Mouse (Mus musculus): ENCODE results near the gene Trpm4. TPM values are rescaled to one million over a fixed set of nuclear protein-coding genes. Genes with fewer than 3 reads are reported as not detected.
A peak's percentile ranks its signal among the peaks of the same experiment; 100 is the strongest.

The Trpm4 gene
- total and polyA plus RNA-seq, 2 experiments from 2014 or later, result 11.2 to 35.7 TPM

- DNase-seq (ENCODE audit: low spot score) (no peak), ATAC-seq (no peak)
- Histone ChIP-seq H3K36me3 (ENCODE audit: insufficient read depth, low read length) (0 out of 2 replicates have a peak, but pooled peaks cover 5% of the 10 kb centered on the region), H3K4me1 (ENCODE audit: insufficient read depth, low read length) (peaks cover 6% of the 10 kb centered on the region; the same call in 1 of the 2 replicates), H3K4me2 (ENCODE audit: low read depth, low read length) (no peak overlapping the region), H3K4me3 (ENCODE audit: low read length) (no peak overlapping the region), H3K27me3 (ENCODE audit: insufficient read depth, low read length) (no peaks in the 10 kb centered on the region), H3K27ac (no peak overlapping the region), H3K9me3 (ENCODE audit: low read length) (no peaks in the 10 kb centered on the region), H3K9ac (replicated peaks; ENCODE audit: low read length) (no peak overlapping the region)
- TF ChIP-seq CTCF (IDR thresholded peaks at IDR 0.05; ENCODE audit: low read depth), result no peak
- WGBS, result 73% methylated on average over 14 of the region's 15 CpGs
Observed at GRCm38 (mm10) chr7:45308551-45309240, 24.9 kb downstream of the Trpm4 start.

GRCm38 (mm10) chr7:45305275-45305674 lies 28.3 kb downstream of the Trpm4 start:
- no peaks in the 10 kb centered on the region for H3K9me3 ChIP-seq (ENCODE audit: low read length)
- no peaks in the 10 kb centered on the region for H3K27me3 ChIP-seq (ENCODE audit: insufficient read depth, low read length)
- peak; percentile 52 for ATAC-seq
- H3K4me3 ChIP-seq (ENCODE audit: low read length), result peak overlapping the region; percentile 14; the same call in 1 of the 2 replicates
- H3K4me1 ChIP-seq (ENCODE audit: insufficient read depth, low read length), result no peaks in the 10 kb centered on the region; the same call in 1 of the 2 replicates
- H3K4me2 ChIP-seq (ENCODE audit: low read depth, low read length), result peak overlapping the region; percentile 41
- H3K36me3 ChIP-seq (ENCODE audit: insufficient read depth, low read length), result 0 out of 2 replicates have a peak, but pooled peaks cover 5% of the 10 kb centered on the region
- peak; percentile 92 for TF ChIP-seq CTCF (IDR thresholded peaks at IDR 0.05; ENCODE audit: low read depth)
- peak; percentile 83 for DNase-seq (ENCODE audit: low spot score)
- no peak overlapping the region for H3K27ac ChIP-seq
- no peak overlapping the region for H3K9ac ChIP-seq (replicated peaks; ENCODE audit: low read length)
- 11% methylated on average over 17 of the region's 17 CpGs for WGBS

GRCm38 (mm10) chr7:45304869-45305268 lies 28.7 kb downstream of the Trpm4 start:
- peak overlapping the region; percentile 14; the same call in 1 of the 2 replicates for H3K4me3 ChIP-seq (ENCODE audit: low read length)
- H3K27me3 ChIP-seq (ENCODE audit: insufficient read depth, low read length), result no peaks in the 10 kb centered on the region
- no peak for DNase-seq (ENCODE audit: low spot score)
- H3K27ac ChIP-seq, result no peak overlapping the region
- H3K9ac ChIP-seq (replicated peaks; ENCODE audit: low read length), result peak overlapping the region; percentile 24
- no peak for TF ChIP-seq CTCF (IDR thresholded peaks at IDR 0.05; ENCODE audit: low read depth)
- no peaks in the 10 kb centered on the region; the same call in 1 of the 2 replicates for H3K4me1 ChIP-seq (ENCODE audit: insufficient read depth, low read length)
- H3K9me3 ChIP-seq (ENCODE audit: low read length), result no peaks in the 10 kb centered on the region
- 20% methylated on average over 11 of the region's 13 CpGs for WGBS
- peak; percentile 18; the same call in 1 of the 2 replicates for ATAC-seq
- H3K36me3 ChIP-seq (ENCODE audit: insufficient read depth, low read length), result 0 out of 2 replicates have a peak, but pooled peaks cover 5% of the 10 kb centered on the region
- H3K4me2 ChIP-seq (ENCODE audit: low read depth, low read length), result peak overlapping the region; percentile 41

- Histone ChIP-seq H3K4me1 (ENCODE audit: insufficient read depth, low read length) (no peaks in the 10 kb centered on the region; the same call in 1 of the 2 replicates), H3K27ac (no peak overlapping the region), H3K9ac (replicated peaks; ENCODE audit: low read length) (no peak overlapping the region), H3K4me3 (ENCODE audit: low read length) (no peak overlapping the region), H3K4me2 (ENCODE audit: low read depth, low read length) (no peak overlapping the region), H3K27me3 (ENCODE audit: insufficient read depth, low read length) (no peaks in the 10 kb centered on the region), H3K9me3 (ENCODE audit: low read length) (no peaks in the 10 kb centered on the region), H3K36me3 (ENCODE audit: insufficient read depth, low read length) (no peaks in the 10 kb centered on the region)
- DNase-seq (ENCODE audit: low spot score), result peak; percentile 80
- no peak for ATAC-seq
- 36% methylated on average over 8 of the region's 8 CpGs for WGBS
- TF ChIP-seq CTCF (IDR thresholded peaks at IDR 0.05; ENCODE audit: low read depth), result no peak
Observed at GRCm38 (mm10) chr7:45302626-45303025, 31.0 kb downstream of the Trpm4 start.

GRCm38 (mm10) chr7:45300270-45300669 lies 33.3 kb downstream of the Trpm4 start:
- no peaks in the 10 kb centered on the region for H3K9me3 ChIP-seq (ENCODE audit: low read length)
- no peaks in the 10 kb centered on the region for H3K36me3 ChIP-seq (ENCODE audit: insufficient read depth, low read length)
- 0 out of 2 replicates have a peak overlapping the region, but pooled peaks have one; percentile 21 for H3K4me2 ChIP-seq (ENCODE audit: low read depth, low read length)
- whole genome bisulfite sequencing, result 10% methylated on average over 6 of the region's 6 CpGs
- ATAC-seq (no peak), DNase-seq (ENCODE audit: low spot score) (peak; percentile 81)
- TF ChIP-seq CTCF (IDR thresholded peaks at IDR 0.05; ENCODE audit: low read depth), result peak; percentile 79
- no peaks in the 10 kb centered on the region for H3K27me3 ChIP-seq (ENCODE audit: insufficient read depth, low read length)
- H3K9ac ChIP-seq (replicated peaks; ENCODE audit: low read length), result 0 out of 2 replicates have a peak overlapping the region, but pooled peaks have one; percentile 2
- no peaks in the 10 kb centered on the region; the same call in 1 of the 2 replicates for H3K4me1 ChIP-seq (ENCODE audit: insufficient read depth, low read length)
- no peak overlapping the region for H3K4me3 ChIP-seq (ENCODE audit: low read length)
- peak overlapping the region; percentile 15; the same call in 1 of the 2 replicates for H3K27ac ChIP-seq

- WGBS, result 12% methylated on average over 5 of the region's 5 CpGs
- DNase-seq (ENCODE audit: low spot score) (peak; percentile 85), ATAC-seq (peak; percentile 90)
- H3K4me1 ChIP-seq (ENCODE audit: insufficient read depth, low read length), result no peaks in the 10 kb centered on the region; the same call in 1 of the 2 replicates
- no peaks in the 10 kb centered on the region for H3K36me3 ChIP-seq (ENCODE audit: insufficient read depth, low read length)
- TF ChIP-seq CTCF (IDR thresholded peaks at IDR 0.05; ENCODE audit: low read depth), result peak; percentile 87
- H3K27me3 ChIP-seq (ENCODE audit: insufficient read depth, low read length), result no peaks in the 10 kb centered on the region
- no peak overlapping the region; the same call in 1 of the 2 replicates for H3K27ac ChIP-seq
- H3K4me2 ChIP-seq (ENCODE audit: low read depth, low read length), result no peak overlapping the region
- no peak overlapping the region for H3K4me3 ChIP-seq (ENCODE audit: low read length)
- H3K9me3 ChIP-seq (ENCODE audit: low read length), result no peaks in the 10 kb centered on the region
- no peak overlapping the region for H3K9ac ChIP-seq (replicated peaks; ENCODE audit: low read length)
Observed at GRCm38 (mm10) chr7:45299752-45300151, 33.8 kb downstream of the Trpm4 start.
